Mouse (Mus musculus) lung, postnatal 10 days (tissue): Measurements from ENCODE around the gene Rps18.
A peak's percentile ranks its signal among the peaks of the same experiment; 100 is the strongest.
"Not testable (repeated sequence)": the region's sequence is repeated elsewhere in the genome, so short reads cannot be mapped to it uniquely, and the experiment has no call there.

Experiments
- DNase-seq: peaks from one replicate; pipeline ENCODE4 v3.0.0; 2021

The Rps18 gene

DNA sequence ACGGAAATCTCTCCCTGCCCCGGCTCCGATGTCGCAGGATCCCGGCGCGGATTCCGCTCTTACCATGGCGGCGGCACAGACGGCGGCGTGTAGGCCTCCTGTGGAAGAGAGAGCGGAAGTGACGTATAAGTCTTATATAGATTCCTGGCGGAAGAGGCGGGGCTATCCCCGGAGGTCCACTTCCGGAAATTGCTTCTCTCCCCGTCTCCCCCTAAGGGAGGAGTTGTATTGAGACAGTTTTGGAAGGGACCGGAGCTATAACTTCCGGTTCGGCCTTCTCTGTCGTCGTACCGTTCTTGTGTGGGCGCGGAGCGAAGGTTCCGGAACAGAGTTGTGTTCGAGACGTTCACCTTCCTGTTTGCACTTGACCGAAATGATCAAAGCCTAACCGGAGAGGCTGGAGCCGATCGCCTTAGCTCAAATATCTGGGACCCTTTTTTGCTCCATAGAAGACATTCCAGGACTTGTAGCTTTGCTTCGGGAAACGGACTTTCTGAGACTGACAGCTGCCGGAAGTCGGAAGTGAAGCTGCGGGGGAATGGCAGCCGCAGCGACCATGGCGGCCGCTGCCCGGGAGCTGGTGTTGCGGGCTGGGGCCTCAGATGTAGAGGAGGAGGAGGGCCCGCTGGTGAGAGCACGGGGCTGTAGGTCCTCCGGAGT is at the start of gene Rps18, which contains the start of gene Vps52:
TSS of gene Rps18 (minus strand) at position 447 of the 660 bp plus-strand sequence.
TSS of gene Vps52 (plus strand) at position 258 of the 660 bp plus-strand sequence.
- DNase-seq: peak; percentile 98

DNA sequence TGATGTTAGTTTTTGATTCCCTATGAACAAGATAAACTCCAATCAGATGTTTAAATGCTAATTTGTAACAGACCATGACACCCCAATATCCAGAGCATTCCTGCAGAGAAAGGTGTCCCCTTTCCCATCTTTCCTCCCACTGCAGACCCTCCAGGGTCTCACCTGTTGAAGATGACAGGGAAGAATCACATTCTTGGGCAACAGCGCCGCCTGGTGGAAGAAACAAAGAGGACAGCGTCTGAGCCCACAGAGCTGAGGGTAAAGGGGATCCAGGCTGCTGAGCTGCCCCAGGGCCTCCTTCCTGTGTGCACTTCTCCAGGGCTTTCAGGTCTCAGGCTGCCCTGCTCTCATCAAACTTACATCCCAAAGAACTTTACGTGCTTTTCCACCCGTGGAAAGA is 47.6 kb upstream of the Rps18 start:
- DNase-seq: peak; percentile 34

DNA sequence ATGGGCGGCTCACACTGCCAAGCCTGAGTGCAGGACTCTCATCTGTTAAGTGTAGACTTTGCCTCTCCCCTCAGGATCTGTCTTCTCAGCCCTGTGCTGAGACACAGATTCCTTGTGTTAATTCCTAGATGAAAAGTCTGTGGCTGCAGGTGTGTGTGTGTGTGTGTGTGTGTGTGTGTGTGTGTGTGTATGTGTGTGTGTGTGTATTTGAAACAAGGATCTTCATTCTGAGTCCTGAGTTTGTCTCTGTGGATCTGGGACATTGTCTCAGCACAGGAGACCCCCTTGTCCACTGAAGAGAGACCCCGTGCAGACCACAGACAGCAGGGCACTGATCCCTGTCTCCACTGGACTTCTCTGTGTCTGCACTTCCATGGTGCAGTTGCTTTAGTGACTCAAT is 45.0 kb upstream of the Rps18 start:
- not testable (repeated sequence) for DNase-seq

DNA sequence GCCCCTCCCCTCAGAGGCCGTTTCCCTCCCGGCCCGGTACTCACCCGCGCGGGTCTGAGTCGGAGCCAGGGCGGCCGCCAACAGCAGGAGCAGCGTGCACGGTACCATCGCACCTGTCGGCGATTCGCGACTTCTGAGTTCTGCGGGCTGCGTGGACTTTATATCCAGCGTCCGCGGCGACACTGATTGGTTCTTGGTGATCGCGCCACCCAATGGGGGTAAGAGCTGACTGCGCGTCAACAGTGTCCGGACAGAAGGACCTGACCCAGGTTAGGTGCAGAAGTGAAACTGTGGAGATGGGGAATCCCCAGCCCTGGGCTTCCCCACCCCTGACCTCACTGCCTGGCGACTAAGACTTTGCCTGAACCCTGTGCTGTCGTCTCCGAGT is 44.3 kb upstream of the Rps18 start, which contains the start of gene H2-K1:
TSS of gene H2-K1 (minus strand) at position 198 of the 388 bp plus-strand sequence.
- DNase-seq: peak; percentile 95

DNA sequence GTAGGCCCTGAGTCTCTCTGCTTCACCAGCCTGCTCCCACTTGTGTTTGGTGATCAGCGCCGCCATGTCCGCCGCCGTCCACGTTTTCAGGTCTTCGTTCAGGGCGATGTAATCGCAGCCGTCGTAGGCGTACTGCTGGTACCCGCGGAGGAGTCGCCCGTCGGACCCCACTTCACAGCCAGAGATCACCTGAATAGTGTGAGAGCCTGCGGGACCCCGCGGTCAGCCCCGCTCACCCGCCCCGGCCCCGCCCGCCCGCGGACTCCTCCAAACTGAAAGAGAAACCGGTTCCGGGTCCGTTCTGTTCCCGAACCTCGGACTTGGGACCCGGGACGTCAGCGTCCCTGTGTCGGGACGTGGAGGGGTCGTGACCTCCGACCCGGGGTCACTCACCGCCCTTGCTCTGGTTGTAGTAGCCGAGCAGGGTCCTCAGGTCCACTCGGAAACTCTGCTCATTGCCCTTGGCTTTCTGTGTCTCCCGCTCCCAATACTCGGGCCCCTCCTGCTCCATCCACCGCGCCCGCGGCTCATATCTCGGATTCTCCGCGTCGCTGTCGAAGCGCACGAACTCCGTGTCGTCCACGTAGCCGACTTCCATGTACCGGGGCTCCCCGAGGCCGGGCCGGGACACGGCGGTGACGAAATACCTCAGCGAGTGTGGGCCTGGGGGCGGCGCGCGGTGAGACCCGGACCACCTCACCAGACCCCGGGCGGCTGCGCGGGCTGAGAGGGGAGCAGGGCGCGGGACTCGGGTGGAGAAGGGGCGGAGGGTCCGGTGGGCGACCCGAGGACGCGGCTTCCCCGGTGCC is 43.7 kb upstream of the Rps18 start:
- no peak for DNase-seq

DNA sequence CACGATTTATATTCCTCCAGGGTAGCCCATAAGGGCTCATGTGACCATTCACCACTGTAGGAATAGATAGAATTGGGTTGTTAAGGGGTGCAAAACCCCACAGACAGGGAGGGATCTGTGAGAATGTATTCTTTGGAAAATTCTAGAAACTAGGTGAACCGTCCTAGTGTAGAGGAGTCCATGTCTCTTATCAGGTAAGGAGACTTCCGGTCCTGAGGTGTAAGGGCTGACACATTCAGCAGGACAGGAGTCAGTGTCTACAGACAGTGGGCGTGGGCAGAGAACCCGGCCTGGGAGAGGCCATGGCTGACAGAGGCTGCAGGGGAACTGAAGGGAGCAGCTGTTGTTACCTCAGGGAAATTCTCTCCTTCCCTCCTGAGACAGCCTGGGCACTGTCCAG is 42.9 kb upstream of the Rps18 start:
- DNase-seq: not testable (repeated sequence)

DNA sequence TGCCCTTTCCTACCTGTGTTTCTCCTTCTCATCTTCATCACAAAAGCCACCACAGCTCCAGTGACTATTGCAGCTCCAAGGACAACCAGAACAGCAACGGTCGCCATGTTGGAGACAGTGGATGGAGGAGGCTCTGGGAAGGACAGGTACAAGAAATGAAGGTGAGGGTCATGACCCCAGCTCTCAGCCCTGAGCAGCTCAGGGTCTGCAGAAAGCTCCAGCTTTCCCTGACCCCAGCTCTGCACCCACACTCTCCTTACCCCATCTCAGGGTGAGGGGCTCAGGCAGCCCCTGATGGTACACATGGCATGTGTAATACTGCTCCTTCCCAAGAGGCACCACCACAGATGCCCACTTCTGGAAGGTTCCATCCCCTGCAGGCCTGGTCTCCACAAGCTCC is 41.2 kb upstream of the Rps18 start:
- not testable (repeated sequence) for DNase-seq

DNA sequence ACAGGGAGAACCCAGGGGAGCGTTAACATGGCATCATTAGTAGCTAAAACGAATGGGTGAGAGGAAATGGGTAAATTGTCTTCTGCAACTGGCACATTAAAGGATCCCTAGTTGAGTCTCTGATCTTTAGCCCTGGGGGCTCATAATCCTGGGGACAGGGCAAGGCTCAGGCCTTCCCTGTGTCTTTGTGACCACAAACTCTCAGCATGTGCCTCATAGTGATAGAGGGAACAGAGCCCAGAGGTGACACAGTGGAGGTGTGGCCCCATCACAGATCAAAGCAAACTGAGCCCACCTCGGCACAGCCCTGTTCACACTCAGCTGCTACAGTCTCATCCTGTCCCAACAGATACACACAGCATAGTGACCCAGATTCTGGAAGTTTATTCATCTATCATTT is 39.9 kb upstream of the Rps18 start:
- DNase-seq: no peak

DNA sequence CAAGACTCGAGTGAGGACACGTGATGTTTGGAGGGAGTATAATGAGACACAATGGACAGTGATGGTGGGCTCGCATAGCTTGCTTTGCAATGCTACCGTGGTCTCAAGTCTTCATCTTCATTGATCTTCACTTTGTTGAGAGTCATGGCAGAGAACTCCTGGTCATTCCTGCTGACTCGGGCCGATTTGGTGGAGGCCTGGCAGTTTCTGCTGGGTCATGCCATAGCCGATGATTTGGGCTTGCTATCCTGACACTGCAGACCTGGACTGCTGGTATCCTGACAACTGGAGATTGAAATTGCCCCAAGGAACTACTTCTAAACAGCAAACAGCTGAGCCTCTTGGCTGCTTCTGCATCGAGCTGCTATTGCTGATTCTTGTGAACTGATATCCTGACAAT is 39.2 kb upstream of the Rps18 start:
- DNase-seq: no peak

DNA sequence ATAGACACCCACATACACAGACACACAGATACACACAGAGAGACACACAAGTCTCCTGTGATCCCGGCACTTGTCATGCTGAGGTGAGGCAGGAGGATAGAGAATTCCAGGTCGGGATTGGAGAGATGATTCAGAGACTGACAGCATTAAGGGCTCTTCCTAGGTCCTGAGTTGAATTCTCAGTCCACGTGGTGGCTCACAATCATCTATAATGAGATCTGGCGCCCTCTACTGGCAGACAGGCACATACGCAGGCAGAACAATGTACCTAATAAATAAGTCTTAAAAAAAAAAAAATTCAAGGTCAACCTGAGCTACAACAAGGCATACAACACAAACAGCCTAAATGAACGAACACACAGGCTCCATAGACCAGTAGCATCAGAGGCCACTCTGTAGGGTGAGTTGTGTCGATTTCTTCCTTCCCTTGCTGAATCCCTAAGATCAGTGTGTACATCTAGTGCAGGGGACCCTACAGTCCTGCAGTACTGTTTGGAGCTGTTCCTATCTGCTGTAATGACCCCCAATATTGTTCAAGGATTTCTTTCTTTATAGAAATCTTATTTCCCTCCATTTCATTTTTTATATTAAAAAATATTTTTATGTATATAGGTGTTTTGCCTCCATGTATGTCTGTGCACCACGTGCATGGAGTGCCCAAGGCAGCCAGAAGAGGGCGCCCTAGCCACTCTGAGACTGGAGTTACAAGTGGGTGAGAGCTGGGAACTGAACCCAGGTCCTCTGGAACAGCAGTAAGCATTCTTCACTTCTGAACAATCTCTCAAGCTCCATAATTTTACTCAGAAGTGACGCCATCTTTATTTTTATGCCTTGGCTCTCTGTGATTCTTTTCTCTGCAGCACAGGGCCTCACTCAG is 36.2 kb upstream of the Rps18 start:
- DNase-seq: peak; percentile 79

DNA sequence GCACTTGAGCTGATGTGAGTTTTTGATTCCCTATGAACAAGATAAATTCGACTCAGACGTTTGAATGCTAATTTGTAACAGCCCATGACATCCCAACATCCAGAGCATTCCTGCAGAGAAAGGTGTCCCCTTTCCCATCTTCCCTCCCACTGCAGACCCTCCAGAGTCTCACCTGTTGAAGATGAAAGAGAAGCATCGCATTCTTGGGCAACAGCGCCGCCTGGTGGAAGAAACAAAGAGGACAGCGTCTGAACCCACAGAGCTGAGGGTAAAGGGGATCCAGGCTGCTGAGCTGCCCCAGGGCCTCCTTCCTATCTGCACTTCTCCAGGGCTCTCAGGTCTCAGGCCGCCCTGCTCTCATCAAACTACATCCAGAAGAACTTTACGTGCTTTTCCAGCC is 26.3 kb upstream of the Rps18 start:
- DNase-seq: peak; percentile 65

DNA sequence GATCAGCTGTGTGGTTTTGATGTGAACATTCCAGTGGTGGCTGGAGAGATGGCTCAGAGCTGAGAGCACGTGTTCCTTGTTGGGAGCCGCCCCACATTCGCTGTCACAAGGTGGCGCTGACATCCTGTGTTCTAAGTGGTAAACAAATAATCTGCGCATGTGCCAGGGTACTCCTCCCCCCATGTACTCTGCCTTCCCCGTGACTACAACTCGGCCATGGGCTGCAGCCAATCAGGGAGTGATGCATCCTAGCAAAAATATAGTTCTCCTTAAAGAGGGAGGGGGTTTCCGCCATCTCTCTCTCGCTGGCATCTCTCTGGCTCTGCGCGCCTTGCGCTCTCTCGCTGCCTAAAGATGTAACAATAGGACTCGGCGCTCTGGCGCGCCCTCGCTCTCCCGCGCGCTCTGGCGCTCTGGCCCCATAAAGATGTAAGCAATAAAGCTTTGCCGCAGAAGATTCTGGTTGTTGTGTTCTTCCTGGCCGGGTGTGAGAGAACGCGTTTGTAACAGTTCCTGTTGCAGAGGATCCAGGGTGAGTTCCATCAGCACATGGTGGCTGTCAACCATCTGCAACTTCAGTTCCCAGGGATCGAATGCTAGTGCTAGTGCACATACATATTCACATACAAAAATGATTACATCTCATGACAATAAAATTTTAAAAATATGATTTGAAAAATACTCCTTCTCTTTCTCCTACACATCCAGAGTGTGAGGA is 25.6 kb upstream of the Rps18 start:
- peak; percentile 95 for DNase-seq

DNA sequence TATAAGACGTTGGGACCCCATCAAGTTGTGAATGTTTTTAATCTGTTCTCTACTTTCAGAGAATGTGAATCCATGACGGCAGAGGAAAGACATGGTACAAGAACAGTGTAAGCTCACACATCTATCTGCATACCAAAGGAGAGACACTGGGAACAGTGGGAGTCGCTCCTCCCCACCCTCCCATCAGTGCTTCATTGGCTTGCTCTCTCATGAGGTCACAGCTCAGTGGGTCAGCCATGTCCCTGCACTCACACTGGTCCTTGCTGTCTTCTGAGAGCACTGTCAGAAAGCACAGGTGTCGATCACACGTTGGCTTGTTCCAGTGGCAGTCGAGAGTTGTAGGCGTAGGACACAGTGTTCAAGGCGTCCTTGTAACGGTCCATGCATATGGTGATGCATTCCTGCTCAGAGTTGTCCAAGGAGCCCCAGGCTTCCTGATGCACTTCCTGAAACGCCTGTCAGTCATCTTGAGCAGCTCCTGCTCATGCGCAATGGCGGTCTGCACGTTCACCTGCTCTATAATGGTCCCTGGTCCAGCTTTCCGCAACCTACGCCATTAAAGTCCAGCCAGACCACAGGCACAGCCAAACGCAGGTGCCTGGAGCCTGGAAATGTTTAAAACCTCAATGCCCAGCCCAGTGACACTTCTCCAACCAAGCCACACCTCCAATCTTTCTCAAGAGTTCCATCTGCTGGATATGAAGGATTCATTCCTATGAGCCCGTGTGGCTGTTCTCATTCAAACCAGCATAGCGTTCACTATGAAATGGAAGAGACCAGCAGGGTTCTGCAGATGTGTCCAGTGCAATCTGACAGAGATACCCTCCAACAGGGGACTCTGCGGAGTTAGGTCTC is 24.6 kb upstream of the Rps18 start:
- DNase-seq: no peak

DNA sequence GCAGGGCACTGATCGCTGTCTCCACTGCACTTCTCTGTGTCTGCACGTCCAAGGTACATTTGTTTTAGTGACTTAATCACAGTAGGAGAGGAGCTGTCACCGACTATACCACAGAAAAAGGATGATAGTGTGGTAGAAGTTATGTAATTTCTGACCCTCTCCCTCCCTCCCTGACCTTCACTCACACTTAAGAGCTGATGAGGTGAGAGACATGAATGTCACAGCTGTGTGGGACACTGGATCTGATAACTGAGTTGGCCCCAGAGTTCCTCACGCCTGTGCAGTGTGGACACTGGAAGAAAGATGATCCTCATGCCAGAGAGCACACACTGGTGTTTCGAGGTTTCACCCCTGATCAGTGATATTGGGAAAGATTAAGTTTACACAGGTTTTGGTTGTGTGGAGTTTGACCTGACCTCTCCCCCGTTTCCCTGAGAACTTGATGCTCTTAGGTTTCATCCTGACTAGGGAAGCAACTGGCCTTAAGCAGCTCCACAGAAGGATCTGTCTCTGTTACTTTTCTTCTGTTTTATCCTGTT is 23.8 kb upstream of the Rps18 start:
- DNase-seq: no peak

DNA sequence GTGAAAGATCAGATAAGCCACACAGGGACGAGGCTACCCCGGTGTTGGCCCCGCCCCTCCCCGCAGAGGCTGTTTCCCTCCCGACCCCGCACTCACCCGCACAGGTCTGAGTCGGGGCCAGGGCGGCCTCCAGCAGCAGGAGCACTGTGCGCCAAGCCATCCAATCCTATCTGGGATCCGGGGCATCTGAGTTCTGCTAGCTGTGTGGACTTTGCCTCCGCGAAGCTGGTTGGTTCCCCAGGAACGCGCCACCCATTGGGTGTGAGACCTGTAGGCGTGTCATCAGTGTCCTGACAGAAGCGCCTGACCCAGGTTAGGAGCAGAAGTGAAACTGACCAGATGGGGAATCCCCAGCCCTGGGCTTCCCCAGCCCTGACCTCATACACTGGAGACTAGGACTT is 22.8 kb upstream of the Rps18 start:
- DNase-seq: peak; percentile 86

DNA sequence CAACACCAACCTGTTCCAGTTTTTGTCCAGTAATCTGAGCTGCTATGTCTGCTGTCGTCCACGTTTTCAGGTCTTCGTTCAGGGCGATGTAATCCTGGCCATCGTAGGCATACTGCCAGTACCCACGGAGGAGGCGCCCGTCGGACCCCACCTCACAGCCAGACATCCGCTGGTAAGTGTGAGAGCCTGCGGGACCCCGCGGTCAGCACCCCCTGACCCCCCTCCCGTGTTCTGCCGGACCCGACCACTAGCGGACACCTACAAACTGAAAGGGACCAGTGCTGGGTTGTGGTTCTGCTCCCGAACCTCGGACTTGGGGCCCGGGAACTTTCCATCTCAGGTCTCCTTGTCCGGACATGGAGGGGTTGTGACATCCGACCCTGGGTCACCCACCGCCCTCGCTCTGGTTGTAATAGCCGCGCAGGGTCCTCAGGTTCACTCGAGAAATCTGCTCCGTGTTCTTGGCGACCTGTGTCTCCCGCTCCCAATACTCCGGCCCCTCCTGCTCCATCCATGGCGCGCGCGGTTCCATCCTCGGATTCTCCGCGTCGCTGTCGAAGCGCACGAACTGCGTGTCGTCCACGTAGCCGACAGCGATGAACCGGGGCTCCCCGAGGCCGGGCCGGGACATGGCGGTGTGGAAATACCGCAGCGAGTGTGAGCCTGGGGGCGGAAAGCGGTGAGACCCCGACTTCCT is 22.2 kb upstream of the Rps18 start:
- DNase-seq: no peak

DNA sequence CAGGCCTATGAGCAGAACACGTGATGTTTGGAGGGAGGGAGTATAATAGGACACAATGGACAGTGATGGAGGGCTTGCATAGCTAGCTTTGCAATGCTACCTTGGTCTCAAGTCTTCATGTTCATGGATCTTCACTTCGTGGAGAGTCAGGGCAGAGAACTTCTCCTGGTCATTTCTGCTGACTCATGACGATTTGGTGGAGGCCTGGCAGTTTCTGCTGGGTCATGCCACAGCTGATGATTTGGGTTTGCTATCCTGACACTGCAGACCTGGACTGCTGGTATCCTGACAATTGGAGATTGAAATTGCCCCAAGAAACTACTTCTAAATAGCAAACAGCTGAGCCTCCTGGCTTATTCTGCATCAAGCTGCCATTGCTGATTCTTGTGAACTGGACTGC is 17.8 kb upstream of the Rps18 start:
- no peak for DNase-seq

DNA sequence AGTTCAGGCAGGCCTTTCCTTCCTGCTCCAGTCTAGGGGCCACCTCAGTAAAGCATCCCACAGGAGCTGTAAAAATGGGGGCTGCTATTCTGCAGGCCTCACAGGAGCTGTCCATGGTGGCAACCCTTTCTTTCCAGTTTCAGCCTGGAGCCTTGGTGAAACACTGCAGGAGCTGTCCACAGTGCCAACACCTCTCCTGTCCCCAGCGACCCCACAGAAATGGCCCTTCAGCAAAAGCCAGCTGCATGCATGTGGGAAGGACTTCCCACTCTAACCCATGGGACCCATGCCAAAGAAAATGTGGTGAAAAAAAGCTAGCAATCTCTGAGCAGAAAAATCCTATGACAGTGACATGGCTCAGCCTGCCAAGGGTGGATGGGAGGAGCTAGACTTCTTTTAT is 16.9 kb upstream of the Rps18 start:
- peak; percentile 68 for DNase-seq

DNA sequence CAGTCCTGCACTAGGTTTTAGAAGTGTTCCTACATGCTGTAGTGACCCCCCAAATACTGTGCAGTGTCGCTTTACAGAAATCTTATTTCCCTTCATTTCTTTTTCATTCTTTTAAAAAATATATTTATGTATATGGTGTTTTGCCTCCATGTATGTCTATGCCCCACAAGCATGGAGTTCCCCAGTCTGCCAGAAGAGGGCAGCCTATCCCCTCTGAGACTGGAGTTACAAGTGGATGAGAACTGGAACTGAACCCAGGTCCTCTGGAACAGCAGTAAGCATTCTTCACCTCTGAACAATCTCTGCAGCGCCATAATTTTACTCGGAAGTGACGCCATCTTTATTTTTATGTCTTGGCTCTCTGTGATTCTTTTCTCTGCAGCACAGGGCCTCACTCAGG is 13.6 kb upstream of the Rps18 start:
- DNase-seq: no peak

DNA sequence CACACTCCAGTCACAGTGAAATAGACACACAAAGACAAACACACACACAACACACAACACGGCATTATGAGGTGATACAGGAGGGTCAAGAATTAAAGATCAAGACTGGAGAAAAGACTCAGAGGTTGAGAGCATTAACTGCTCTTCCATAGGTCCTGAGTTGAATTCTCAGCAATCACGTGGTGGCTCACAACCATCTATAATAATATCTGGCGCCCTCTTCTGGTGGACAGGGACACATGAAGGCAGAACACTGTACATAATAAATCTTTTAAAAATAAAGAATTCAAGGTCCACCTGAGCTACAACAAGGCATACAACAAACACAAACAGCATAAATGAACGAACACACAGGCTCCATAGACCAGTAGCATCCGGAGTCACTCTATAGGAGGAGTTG is 13.1 kb upstream of the Rps18 start:
- DNase-seq: peak; percentile 58

DNA sequence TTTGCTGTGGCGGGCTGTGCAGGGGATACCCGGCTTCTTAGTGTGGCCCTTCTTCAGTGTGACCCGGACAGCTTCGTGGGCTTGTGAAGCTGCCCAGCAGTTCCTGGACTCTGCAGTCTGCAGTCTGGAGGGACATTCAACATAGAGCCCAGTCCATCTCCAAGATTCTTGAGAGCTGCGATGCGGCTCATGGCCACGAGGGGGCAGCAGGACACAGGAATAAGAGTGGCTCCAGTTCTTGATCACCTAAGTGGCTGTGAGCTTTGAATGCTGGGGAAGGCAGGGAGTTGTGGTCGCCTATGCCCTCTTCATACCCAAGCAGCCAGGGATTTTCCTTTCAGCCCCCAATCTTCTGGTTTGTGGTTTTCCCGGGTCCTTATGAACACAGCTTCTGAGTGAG is 12.7 kb upstream of the Rps18 start:
- peak; percentile 83 for DNase-seq
